Mouse (Mus musculus) frontal cortex, postnatal 10 days (tissue): ENCODE results near the gene Gm49322.
"Not testable (repeated sequence)": the region's sequence is repeated elsewhere in the genome, so short reads cannot be mapped to it uniquely, and the experiment has no call there.

Experiments
- DNase-seq, 2 experiments: peaks; one replicate each; pipeline ENCODE4 v3.0.0; 2022; ENCODE audit warnings: low spot score in 2 of 2, mixed read lengths in 1 of 2

Gene Gm49322

DNA sequence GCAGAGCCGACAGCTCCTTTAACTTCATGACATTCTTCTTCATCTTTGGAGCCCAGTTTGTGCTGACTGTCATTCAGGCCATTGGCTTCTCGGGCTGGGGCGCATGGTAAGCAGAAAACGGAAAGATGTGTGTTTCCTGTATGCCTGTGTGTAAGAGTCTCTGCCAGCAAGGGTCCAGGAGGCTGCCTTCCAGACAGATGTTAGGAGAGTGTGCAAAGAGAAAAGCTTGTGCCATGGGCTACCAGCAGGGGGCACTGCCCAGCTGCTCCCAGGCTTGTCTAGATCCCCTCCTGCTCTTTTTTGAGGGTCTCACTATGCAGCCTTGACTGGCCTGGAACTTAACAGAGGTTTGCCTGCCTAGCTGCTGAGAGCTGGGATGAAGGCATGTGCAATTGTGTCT lies 5.2 kb downstream of the Gm49322 start:
- DNase-seq = no peak

DNA sequence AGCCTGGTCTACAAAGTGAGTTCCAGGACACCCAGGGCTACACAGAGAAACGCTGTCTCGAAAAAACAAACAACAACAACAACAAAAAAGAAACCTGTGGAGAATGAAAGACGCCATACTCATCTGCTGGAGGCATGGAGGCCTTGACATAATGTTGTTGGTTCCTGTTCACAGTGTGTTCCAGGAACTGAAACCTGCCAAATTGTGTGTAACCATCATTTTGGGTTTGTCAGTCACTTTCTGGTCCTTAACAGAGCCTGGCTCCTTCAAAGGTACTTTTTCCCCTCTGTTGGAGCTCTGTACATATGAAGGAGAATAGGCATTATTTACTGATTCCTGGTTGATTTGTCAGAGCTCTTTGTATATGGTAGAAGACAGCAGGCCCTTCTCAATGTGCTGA lies 6.1 kb downstream of the Gm49322 start:
- no peak for DNase-seq

DNA sequence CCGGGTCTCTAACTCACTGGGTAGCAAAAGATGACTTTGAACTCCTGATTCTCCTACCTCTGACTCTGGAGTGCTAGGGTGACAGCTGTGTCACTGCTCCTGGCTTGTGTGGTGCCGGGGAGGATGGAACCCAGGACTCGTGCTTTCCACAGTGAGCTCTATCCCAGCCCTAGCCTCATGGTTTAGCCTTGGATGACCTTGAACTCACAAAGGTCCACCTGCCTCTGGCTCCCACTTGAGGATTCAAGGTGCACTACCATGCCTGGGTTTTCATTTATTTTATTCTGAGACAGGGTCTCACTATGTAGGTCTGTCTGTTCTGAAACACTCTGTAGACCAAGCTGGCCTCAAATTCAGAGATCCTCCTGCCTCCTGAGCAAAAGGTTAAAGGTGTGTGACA lies 8.0 kb downstream of the Gm49322 start:
- DNase-seq = no peak

DNA sequence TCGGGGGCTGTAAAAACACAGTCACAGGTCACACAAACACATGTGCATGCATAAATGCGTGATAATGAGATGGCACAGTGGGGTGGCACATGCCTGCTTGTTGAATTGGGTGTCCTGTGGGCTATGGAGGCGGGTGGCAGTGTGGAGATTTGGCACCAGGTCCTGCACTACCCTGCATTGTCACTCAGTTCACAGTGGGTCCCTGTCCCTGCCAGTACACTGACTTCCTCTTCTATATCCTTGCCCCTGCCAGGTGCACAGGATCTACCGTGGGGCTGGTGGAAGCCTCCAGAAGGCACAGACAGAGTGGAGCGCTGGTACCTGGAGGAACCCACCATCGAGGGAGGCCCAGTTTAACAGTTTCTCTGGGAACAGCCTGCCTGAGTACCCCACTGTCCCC lies 8.5 kb downstream of the Gm49322 start:
- DNase-seq = no peak

DNA sequence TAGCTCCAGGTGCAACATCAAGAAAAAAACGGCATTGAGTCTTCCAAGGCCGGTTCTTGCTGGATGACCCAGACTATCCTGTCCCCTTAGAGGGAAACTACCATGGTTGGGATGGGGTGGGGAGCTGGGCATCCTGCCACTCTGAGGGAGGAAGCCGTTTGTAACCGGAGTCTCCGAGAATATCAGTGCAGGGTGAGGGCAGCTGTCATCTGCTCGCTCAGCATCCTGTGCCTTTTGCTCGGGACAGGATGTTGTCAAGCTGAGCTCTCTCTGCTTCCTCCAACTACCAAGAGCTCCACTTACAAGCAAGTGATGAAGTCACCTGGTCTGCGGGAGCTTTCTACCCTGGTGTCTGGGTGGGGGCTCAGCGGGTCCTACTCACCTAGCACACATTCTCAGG lies 12.4 kb downstream of the Gm49322 start:
- DNase-seq = no peak

DNA sequence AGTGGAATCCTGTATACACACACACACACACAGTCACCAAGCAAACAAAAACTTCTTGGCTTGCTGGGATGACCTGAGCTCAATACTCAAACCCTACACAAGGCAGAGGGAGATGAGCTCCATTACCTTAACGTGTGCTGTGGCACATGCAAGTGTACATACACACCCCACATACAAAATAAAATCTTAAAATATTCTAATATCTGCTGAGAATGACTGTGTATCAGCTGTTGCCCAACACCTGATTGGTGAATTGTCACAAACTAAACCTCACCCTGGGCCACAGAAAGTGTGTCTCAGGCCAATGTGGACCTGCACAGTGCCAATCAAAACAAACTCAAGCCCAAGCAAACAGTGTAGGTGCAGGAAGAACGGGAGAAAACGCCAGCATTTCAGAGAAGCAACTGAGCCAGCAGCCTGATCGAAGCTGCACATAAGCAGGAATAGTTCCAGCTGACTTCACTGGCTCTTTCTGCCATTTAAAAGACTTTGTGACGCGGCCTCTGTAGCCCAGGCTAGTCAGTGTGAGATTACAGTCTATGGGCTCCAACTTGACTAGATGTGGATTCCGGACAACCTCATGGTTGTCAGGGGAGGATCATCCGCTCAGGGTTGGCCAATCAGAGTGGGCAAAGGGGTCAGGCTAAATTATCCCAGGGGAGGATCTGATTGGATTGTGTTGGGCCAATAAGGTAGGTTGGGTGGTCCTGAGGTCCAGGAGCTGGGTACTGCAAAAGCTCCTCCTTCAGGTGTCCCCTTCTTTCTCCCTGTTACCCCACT lies 13.8 kb downstream of the Gm49322 start:
- DNase-seq = no peak

DNA sequence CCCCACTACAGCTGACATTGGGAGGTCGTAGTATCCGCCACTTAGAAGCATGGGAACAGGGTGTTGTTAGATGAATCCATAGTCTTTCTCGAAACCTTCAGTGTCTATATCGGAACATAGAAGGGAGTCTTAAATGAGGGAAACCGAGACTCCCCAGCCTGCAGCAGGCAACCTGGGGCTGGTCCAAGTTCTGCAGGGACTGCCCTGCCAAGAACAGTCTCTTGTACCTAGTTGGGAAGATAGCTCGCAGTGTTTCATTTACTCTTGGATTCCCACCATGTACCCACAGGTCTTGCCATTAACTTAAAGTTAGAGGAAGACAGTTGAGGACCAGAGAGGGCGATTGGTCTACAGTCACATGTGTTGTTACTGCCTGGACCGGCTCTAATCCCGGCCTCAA lies 14.5 kb downstream of the Gm49322 start:
- no peak for DNase-seq

DNA sequence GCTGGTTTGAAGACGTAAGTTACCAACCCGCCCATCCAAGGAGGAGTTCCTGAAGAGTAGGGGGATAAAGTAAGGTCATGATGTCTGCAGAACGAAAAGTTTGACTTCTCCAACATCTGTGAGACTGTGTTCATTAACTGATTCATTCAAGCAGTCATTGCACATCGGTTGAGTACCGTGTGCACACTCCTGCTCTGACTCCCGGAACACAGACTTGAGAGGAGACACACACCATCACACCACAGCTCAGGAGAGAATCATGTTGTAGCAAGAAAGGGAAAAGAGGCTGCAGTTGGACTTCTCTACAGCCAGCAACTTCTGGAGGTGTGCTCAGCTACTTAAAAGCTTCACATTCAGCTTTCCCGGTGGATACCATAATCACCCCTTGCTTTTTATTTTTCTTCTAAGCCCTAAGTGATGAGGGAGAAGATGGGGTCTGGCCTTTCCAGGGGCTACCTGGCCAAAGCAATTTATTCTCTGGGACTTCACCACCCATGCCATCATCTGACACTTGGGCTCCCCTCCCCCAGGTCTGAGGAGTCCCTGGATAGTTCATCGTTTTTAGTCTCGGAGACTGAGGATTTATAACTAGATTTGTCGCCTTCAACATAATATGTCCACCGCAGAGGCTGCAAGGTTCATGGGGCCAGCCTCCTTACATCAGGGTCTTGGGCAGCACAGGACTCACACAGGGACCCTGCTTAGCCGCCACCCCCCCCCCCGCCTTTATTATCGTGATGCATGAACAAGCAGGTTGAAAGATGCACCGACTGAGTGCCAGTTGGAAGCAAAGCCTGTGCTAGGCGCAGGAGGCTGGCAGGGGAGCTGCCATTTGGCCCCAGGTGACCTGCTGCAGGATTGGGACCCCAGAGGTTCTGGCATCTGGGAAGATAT lies 15.2 kb downstream of the Gm49322 start:
- peak in 1 of 2 experiments; percentile 41 for DNase-seq

DNA sequence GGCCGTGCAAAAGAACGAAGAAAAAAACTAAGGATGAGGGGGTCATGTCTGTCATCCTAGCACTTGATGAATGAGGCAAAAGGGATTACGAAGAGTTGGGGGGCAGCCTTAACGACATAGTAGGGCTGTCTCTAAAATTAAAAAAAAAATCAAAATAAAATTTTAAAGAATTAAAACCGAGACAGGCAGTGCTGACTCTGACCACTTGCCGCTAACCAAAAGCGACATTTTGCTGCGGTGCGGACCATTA lies 15.8 kb downstream of the Gm49322 start:
- DNase-seq = no peak

DNA sequence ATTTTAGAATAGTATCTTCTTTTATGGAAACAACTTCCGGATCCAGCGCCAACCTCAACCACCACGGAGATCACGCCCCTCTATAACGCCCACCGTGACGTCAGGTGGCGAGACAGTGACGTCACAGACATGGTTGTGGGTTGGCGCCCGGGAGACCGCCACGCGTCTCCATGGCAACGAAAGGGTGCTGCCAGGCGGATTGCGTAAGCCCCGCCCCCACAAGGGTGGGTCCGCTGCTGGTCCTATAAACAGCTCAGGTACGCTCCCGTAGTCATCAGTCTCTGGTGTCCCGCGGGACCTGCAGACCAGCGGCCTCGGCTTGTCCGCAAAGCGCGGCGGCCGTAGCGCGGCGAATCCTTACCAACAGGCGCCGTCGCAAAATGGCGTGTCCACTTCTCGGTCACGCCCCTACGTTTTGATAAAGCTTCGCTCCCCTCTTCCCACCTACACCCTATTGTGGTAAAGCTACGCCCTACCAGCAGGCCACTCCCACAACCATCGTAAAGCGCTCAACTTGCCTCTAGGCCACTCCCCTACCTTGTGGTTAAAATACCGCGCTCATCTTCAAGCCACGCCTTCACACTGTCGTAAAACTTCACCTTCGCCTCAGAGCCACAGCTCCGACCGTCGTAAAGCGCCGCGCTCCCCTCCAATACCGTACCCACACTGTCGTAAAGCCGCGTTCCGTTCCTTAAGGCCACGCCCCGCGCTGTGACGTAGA lies 16.3 kb downstream of the Gm49322 start:
- peak; percentile 99 for DNase-seq

DNA sequence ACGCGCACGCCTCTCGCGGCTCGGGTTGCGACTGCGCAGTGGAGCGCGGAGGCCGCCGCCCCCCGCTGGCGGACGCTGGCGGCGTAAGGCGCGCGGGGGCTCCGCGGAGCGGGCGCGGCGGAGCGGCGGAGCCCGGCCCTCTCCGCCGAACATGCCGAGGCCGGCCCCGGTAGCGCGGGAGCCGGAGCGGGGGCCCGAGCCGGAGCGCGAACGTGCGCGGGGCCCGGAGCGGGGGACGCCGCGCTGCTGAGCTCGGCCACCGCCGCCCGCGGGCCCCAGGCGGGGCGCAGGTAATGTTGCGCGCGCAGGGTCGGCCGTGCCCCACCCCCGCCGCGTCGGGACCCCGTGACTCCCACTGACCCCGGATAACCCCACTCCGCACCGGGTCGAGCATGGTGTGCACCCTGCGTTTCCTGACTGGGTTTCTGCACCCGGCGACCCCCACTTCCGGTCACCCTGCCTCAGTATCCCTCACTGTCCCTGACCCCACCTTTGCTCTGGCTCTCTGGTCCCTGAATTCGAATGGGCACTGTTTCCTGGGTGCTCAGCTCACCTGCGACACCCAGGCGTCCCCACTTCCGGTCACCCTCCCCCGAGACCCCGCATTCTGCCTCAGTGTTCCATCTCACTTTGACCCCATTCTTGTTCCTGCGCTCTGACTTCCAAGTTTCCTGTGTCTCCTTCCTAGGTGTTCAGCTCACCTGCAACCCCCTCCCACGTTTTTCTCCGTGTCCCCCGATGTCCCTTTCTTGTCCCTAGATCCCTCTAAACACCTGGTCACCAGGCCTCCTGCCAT lies 17.0 kb downstream of the Gm49322 start, which contains the start of gene Csnk1g2:
Csnk1g2 (plus strand) TSS at position 178 of the 796 bp plus-strand sequence.
- peak; percentile 68 to 72 for DNase-seq

DNA sequence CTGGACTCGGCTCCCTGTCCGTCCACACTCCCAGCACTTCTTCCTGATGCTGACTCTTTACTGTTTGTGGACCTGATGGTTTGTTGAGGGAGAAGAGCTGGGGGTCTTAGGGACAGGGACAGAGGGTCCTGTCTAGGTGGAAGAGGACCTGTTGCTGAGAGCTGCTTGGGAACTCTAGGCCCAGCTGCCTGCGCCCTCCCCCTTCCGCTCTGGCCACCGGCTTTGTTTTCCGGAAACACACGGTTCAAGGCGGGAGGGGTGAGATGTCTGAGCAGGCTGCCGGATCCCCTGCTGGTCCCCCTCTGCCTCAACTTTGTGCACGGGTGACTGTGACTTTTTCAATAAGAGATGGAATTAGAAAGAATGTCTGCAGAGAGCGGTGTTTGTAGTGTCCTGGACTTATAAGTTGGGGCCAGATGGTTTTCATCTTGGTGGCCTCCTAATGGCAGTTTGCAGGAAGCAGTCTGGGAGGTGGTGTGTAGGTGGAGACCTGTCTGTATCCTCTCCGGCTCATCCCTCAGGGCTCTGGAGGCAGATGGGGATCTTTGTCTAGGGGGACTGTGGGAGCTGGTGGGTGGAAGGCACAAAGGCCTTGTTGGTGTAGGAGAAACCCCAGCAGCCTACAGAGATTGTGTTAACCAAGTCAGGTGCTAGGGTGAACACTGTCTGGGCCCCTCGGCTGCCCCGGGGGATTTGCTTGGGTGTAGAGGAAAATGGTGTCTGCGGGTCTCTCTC lies 17.8 kb downstream of the Gm49322 start:
- no peak for DNase-seq

DNA sequence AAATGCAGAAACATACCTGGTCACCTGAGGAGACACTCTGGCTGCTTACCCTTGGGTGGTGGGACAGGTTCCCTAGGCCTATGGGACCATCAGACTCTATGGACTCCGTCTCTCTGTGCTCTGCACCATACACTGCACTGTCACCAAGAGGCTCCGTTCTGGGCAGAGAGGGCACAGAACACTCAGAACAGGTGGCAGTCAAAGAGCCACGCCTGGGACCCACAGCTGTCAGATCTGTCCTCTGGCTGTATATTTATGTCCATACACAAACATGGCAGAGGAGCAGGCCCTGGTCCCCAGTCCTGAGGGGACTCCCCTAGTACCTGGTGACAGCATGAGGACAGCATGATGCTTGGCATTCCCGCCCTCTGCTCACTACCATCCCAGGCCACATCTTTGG lies 19.9 kb downstream of the Gm49322 start:
- DNase-seq = no peak

DNA sequence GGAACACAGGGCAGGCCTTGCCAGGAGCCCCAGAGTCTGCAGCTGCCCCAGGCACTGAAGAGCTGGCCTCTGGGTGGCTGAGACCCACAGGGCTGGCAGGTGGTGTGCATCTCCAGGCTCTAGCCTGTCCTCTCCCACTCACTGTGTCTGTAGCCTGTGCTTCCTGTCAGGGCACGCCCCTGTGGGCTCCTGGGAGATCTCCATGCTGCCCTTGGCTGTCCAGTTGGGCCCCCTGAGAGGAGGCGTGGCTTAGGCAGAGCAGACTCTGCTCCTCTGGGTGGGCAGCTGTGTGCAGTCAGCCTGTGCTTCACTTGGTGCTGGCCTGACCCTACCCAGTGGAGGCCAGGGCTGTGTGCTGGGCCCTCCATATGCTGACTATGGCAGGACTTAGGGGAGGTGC lies 21.9 kb downstream of the Gm49322 start:
- no peak for DNase-seq

DNA sequence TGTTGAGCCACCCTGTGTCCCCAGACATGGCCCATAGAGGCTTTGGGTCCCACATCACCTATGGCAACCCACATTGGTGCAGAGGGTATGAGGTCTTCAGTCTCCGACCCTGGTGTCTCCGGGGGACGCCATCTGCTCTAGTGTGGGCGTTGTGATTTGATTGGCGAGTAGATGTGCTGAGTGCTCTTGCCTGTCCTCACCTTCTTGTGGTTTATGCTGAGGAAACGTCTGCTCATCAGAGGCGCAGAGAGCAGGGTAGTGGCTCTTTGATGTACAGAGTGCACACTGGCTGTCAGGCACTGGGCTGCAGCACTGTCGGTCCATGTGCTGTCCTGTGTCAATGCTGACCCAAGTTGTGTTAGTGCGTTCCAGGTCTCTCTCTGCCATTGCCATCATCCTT lies 23.1 kb downstream of the Gm49322 start:
- DNase-seq = no peak

DNA sequence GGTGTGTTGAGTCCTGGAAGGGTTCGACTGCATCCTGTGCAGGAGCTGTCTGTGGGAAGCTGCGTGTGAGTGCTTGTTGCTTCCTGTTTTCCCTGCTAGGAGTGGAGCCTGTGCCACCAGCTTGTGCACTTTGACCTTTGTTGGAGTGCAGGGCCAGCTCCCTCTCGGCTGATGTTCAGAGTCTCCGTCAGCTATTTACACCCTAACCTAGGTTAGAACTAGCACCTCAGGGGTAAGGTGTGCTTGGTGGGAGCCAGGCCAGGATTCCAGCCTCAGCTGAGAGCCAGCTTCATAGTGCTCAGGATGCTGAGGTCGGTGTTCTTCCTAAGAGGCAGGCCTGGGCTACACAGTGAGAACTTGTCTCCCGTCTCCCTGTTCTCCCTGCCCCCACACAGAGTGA lies 29.5 kb downstream of the Gm49322 start:
- no peak for DNase-seq

DNA sequence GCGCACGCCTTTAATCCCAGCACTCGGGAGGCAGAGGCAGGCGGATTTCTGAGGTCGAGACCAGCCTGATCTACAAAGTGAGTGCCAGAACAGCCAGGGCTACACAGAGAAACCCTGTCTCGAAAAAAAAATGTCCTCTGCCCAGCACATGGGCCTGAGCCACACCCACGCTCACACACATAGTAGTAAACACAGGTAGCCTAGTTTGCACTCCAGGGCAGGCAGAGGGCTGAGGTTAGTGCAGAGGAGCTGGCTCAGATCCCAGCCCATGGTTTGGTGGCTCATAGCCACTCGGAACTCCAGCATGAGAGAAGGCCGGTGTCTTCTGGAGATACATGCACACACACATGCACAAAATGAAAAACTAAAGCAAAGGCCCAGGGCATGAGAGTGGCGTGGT lies 41.1 kb downstream of the Gm49322 start:
- DNase-seq = no peak

DNA sequence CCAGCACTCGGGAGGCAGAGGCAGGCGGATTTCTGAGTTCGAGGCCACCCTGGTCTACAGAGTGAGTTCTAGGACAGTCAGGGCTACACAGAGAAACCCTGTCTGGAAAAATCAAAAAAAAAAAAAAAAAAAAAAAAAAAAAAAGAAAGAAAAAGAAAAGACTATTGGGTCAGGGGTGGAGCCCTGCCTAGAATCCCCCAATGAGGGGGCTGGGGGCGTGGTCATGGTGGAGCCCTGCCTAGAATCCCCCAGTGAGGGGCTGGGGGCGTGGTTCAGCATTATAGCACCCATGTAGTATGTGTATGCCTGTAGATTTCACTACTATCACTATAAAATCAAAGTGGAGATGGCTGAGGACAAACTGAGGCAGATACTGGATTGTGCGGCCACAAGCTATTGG lies 44.1 kb downstream of the Gm49322 start:
- DNase-seq = not testable (repeated sequence)

DNA sequence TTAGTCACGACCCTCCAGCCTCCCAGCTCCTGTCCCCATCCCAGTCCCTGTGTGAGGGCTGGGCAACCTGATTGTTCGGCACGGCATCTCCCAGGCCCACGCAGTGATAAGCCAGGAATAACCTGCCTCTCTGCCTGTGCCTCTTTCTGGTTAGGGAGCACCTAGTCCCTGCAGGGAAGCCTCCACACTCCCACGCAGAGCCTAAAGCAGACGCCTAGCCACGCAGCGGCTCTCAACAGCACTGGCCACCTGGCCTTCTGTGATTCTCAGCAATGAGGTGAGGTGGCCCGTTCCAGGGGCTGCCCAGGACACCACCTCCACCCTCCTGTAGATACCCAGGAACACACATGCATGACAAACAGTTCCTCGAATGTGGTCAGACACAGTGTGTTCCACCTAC lies 44.6 kb downstream of the Gm49322 start:
- no peak for DNase-seq

DNA sequence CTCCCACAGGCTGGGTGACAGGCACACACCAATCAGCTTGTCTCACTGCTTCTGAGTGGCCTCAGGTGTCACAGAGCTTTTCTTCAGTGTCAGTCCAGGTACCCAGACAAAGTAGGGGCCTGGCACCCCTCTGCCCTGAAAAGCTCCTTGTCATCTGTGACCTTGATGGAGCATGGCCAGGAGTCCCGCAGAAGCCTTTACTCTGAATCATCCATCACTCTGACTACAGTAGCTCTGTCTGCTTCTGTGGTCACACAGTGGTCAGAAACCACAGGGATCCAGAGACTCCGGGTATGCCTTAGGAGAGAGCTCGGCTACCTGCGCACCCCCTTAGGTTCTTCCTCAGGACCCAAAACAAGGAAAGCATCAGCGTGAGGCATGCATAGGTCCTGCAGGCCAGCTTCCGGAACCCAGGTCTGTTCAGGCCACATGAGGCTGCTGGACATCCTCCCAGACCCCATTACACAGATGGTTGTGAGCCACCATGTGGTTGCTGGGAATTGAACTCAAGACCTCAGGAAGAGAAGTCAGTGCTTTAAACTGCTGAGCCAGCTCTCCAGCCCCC lies 47.4 kb downstream of the Gm49322 start:
- no peak for DNase-seq

DNA sequence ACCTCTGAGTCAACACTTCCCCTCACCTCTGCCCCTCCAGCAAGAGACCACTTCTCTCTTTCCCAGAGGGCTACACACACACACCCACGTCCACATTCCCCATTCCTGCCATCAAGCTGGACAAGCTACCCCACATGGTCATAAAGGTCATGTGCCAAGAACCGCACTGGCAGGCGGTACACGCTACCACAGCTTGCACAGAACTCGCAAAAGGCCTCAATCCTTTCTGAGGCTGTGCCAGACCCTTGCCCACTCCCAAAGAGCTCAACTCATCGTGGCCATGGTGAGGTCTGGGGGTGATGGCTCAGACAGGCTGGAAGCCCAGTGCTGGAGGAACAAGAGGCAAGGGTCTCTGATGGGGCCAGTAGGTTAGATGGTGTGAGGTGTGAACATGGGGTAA lies 49.0 kb downstream of the Gm49322 start:
- no peak for DNase-seq
